Mouse (Mus musculus) right cerebral cortex, postnatal 36 days (tissue): ENCODE measurements around the gene Tmc8.
"Not testable (repeated sequence)": the region's sequence is repeated elsewhere in the genome, so short reads cannot be mapped to it uniquely, and the experiment has no call there.

Experiments used
- DNase-seq, 2 experiments: peaks; one replicate each; pipeline ENCODE4 v3.0.0; 2022; ENCODE audit warnings: low spot score in 2 of 2, mixed read lengths in 1 of 2

The Tmc8 gene

DNA sequence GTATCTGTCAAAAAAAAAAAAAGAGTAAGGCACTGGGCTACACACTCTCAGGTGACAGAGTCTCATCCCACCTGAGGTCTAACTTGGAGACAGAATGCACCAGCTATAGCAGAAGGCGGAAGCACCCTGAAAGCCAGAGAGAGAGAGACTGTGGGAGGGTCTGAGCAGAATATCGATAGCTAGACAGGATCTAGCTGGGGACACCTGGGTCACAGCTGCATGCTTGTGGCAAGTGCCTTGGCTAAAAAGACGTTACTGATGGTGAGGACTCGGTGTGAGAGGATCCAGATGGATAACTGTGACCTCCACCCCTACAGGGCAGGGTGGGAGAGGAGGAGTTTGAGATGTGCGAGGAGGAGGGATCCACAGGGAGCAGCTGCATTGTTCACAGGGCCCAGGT lies 15.1 kb downstream of the Tmc8 start:
- no peak for DNase-seq

DNA sequence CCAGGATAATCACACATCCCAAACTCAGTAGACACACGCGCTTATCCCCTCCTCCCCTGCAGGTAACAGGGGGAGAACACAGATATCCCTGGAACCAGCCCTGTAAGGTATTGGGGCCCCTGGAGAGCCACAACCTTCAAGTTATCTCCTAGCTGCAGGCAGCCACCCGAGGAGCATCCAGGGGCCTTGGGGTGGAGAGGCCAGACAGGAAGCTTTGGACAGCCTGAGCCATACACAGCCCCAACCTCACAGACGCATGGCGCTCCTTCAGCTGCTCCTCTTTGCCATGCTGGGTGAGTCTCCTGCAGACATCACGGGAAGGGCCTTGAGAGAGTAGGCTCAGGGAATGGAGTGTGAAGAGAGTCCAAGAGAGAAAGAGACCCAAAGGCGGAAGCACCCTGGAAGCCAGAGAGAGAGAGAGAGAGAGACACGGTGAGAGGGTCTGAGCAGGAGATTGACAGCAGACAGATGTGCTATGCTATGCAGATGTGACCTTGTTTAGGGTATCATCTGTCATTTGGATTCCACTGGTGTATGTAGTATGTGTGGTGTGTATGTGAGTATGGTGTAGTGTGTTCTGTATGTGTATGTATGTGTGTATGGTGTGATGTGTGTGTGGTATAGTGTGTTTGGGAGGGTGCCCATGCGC lies 15.8 kb downstream of the Tmc8 start, which contains the start of gene 6030468B19Rik:
6030468B19Rik (plus strand) TSS at position 150 of the 649 bp plus-strand sequence.
- no peak for DNase-seq

DNA sequence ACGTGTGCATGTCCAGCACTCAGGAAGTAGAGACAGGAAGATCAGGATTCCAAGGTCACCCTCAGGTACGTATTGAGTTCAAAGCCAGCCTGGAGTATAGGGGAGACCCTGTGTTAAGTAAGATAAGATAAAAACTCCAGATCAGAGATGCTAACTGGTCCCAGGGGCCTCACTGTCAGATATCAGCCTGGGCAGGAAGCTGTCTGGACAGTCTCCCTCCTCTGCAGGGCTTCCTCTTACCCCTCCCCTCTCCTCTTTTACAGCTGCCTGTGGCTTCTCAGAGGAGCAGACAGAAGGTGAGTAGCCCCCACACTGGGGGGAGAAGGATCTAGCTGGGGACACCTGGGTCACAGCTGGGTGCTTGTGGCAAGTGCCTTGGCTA lies 16.3 kb downstream of the Tmc8 start:
- DNase-seq: no peak

DNA sequence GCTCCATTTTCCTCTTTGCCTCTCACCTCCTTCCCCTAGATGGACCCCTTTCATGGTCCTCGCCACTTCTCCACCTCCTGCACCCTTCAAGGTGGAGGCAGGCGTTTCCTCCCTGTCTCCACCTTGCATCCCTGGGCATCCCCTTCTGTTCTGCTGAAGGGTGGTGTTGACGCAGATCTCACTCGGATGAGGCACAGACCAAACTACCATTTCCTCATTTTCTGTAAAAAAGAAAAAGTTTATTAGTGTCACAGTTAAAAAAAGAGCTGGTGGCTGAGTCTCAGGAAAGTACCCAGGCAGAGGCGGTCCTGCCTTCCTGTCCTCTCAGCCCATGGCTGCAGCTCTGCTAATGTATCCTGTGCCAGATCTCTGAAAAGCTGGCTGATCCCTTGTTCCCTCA lies 17.3 kb downstream of the Tmc8 start:
- no peak for DNase-seq

DNA sequence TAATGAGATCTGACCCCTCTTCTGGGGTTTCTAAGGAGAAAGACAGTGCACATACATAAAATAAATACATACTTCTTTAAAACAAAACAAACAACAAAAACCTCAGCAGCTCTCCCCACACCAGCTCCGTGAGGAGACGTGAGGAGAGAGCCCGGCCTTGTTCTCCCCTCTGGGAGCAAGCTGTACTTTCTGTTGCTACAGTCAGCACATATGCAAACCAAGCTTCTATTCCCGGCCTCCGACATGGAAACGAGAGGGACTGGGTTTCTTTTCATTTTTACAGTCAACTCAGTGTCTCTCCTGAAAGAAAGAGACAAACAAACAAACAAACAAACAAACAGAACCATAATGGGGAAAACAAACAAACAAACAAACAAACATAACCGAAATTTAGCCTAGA lies 18.2 kb downstream of the Tmc8 start:
- DNase-seq: no peak

DNA sequence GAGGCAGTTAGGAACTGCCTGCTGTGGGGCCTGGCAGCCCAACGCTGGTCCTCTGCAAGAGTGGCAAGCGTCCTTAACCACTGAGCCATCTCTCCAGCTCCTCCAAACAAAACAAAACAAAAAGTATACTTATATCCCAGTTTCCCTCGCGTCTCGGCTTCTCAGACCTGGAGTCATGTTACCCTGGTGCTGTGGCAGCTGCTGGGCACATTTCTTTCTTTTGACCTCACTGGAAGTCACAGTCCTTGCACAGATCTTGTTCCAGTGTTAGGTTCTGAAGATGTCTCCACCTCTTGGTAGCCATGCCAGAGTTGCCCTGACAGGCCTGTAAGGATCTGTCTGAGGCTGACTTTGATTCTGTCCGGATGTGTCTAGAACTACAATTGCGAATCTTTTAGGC lies 19.8 kb downstream of the Tmc8 start:
- DNase-seq: no peak

DNA sequence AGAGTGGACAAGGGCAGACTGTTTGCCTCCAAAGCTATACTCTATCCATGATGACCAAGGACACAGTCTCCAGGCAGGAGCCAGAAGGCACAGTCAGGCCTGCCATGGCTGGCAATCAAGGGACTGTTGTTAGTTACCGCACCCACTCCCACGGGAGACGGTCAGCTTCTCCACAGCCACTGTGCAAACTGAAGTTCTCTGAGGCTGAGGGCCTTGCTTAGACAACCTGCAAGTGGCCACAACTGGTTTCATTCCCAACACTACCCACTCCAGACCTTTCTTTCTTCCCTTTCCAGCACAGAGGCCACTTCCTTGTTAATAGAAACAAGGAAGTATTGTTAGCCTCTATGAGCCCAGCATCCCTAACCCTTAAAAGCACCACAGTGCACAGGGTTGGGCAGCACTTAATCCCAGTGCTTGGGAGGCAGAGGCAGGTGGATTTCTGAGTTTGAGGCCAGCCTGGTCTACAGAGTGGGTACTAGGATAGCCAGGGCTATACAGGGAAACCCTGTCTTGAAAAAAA lies 21.4 kb downstream of the Tmc8 start:
- DNase-seq: no peak

DNA sequence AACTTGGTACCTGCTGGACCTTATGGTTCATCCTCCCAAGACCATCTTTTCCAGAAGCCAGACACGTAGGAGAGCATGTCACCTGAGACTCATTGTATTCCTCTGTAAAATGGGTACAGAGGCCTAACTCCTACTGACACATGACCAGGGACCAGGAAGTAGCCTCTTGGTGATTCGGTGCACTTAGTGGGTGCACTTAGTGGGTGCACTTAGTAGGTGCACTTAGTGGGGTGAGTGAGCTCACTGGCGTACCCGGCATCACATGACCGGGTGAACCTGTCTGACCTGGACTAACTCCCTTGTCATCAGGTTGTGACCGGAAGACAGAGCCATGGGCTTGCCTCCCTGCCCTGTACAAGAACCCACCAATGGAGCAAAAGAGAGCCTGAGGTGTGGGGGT lies 24.9 kb downstream of the Tmc8 start:
- DNase-seq: no peak

DNA sequence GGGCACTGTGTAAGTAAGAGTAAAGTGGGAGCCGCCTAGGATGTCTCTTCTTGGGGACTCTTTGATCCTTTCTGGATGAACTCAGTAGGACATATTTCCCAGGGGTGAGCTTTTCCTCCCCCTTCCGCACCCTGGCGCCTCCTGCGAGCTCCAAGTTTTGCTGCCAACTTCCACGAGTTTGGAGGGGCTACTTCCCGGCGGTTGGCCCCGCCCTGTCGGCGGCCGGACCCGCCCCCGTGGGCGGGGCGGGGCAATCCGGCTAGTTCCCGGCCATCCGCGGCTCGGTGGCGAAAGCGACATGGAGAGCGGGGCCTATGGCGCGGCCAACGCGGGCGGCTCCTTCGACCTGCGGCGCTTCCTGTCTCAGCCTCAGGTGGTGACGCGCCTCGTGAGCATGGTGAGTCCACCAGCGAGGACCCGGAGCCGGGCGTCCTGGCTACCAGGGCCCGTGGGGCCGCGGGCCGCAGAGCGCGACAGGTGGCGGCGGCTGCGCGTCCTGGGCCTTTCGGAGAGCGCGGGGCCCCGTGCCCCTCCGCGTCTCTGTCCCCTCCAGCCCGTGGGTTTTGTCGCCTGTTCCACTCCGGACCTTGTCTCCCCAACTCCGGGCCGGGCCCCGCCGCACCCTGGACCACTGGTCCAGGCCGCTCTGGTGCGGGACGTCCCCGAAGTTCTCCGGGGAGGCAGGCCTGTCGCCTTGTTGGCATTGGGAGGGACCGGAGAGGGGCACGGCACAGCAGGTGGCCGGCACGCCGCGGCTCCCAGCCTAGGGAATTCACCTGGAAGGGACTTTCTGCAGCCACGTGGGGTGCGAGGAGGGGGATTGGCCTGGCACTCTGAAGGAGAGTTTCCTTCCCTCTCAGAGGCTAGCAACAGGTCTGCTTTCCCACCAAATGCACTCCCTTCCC lies 27.8 kb downstream of the Tmc8 start, which contains the start of the genes Gm20708 and Syngr2:
Gm20708 (plus strand) TSS at position 262 of the 905 bp plus-strand sequence.
Syngr2 (plus strand) TSS at position 262 of the 905 bp plus-strand sequence.
- no peak for DNase-seq

DNA sequence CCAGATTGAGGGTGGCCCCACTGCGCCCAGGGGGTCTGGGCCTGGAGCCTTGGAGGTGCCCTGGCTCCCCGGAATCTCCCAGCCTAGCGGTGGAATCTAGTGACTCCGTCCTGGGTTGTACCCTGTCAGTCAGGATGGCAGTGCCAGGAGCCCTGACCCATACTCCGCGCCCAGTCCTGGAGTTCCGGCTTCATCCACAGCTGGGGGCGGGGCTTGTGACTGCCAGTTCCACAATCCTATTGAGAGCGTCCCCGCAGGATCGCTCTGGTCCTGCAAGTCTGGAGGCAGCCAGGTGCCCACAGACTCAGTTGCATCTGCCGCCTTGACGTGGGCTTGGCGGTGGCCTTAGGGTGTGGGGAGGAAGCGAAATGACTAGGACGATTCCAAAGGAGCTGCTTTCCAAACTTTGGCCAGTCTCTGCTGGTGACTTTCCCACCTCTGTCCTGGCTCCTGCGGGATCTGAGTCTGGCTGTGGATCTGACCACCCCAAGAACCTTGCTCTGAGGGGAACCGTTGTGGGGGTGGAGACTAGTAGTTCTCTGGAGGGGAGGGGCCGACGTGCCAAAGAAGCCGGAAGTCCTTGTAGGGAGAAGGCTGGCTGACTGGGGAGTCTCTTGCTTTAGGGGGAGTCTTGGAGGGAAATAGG lies 28.6 kb downstream of the Tmc8 start:
- DNase-seq: peak; percentile 50 to 55

DNA sequence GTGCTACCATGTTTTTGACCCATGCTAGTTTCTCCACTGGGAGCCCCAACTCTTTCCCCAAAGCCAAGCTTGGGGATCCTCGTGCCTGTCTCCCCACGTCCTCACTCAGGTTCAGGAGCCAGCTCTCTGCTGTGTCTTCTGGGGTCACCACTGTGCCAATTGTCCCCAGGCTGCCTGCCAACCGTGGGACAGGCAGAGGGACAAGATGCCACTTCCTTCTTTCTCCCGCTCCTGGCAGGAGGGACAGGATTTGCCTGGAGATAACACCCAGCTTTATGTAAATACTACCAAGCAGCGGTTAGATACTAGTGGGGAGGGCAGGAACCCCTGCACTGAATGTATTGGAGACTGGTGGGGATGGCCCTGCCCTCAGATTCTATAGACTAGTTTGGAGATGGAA lies 32.0 kb downstream of the Tmc8 start:
- no peak for DNase-seq

DNA sequence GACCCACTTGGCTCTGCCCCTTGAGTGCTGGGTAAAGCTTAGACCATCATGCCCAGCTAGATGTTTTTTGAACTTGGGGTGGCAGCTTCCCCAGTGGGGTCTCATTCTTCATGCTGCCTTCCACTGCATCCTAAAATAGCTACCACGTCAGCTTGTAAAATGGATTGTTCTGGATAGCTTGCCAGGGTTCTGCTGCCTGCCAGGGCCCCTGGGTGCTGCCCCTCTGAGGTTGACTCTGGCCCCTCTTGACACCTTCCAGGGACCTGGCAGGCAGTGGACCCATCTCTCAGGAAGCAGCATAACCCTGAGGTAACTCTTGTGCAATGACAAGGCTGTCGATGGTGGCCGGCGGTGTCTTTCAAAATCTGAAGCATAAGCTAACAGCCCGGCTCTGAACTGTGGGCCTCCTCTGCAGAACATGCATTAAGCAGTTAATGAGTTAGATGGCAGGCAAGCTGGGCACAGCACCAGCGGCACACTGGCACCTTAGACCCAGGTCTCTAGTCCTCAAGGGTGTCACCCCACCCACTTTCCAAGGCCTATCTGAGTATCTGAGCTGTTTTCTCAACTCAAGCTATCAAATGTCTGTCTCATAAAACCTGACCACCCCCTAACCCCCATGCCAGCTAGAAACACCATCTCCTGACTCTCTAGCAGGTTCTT lies 33.0 kb downstream of the Tmc8 start:
- no peak for DNase-seq

DNA sequence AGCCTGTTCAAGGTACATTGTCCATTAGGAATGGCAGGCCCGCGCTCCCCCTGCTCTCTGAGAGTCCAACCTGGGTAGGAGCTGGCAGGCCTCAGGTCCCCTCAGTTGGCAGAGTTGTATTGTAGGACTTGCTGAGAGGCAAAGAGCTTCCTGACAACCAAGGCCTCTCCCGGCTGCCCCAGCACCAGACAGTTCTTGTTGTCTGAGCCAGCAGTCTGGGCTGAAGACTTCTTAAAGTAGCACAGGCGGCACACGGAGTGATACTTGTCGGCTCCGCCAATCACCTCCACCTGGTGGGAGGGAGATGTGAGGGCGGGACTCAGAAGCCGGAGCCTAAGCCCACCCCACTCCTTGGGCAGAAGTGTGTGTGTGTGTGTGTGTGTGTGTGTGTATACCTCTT lies 34.0 kb downstream of the Tmc8 start:
- DNase-seq: not testable (repeated sequence)

DNA sequence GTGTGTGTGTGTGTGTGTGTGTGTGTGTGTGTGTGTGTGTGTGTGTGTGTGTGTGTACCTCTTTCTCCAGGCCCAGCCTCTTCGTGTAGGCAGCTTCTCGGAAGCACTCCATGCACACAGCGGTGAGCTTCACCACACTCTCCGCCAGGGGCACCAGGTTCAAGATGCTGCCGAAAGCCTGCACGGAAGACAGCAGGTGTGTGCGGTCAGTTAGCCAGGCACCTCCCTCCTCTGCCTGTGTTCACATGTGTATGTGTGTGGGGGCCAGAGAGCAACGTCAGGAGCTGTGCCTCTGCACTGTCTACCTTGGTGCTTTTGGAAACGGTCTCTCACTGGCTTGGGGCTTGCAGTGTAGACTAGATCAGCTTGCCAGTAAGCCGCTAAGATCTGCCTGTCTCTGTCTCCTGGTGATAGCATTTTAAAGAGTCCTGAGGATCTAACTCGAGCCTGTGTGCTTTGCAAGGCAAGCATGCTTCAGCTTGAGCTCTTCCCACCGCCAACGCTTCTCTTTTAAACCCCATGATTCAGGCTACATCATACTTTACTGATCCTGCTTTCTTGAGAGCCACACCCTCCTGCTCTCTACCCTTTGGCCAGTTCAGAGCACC lies 34.6 kb downstream of the Tmc8 start:
- no peak for DNase-seq

DNA sequence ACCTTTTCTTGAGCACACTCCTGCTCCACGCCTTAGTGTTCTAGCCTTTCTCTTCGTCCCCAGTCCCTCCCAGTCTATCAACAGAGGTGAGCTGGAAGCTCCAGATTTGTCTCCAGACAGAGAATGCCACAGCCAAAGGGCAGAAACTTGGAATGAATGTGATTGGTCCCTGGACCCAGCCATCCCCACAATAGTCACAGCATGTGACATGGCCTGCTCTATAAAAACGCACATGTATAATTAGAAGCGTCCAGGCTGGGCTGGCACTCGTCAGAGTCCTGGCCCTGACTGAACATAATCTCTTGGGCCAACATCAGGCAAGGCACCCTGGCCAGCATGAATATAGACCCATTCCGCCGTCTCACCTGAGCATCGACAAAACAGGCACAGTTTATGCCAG lies 37.2 kb downstream of the Tmc8 start:
- no peak for DNase-seq

DNA sequence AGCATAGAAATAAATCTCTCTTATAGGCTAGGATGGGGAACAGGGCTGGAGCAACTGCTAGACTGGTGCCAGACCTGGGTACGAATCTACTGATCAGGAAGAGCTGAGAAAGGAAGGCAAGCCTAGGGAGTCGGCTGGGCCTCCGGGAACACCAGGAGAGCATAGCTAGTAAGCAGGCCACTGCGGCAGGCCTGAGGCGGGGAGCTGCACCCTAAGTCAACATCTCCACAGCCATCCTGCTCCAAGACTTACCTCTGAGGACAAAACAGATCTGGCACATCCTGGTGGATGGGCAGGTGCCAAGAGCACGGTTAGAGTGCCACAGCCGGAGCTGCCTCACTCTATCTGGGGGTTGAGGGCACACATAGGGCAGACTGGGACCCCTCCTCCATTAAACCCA lies 38.3 kb downstream of the Tmc8 start:
- DNase-seq: no peak

DNA sequence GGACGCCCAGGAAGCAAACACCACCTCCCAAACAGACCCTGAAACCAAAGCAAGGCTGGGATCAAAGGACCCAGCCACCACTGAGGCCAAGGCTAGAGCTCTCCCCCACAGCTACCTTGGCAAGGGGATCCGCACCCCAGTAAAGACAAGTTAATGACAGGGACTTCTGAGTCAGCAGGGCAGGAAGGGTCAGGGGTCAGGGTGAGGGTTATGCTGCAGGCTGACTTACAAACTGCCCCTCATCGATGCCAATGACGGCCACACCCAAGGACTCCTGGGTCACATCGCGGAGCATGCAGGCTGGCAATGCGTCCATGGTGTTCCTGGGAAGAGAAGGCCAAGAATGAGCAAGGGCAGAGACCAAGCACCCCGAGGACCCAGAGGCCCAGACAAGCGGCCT lies 40.0 kb downstream of the Tmc8 start:
- no peak for DNase-seq

DNA sequence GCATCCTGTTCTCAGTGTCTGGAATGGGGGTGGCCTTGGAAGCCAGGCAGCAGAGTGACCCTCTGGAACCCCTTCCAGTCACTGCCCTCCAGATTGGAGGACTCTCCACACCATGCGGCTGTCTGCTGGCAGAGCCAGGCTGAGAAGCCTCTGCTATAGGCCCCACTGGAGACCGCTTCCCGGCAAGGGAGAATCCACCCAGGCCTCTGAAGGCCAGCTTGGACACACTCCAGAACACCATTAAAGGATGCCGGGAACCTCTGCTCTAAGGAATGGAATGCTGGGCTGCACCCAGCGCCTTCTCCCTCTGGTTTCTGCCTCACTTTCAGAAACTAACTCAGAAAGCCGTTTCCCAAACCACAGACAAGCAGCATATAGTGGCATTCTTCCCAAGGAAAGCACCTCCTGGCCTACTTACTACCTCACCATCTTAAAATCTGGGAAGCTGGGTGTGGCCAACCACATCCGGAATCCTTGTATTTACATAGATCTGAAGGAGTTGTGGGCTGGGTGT lies 40.9 kb downstream of the Tmc8 start:
- DNase-seq: no peak

DNA sequence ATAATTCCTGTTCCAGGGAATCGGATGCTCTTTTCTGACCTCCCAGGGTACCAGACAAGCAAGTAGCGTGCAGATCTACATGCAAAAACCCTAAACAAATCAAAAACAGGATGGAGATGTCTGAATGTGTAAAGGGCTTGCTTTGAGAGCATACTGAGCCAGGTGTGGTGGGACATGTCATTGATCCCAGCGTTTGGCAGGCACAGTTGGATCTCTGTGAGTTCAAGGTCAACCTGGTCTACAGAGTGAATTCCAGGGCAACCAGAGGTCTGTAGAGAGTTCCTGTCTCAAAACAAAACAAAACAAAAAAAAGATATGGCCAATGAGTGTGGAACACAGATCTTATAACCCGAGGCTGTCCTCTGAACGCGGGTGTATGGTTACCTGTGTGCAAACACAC lies 41.5 kb downstream of the Tmc8 start:
- no peak for DNase-seq

DNA sequence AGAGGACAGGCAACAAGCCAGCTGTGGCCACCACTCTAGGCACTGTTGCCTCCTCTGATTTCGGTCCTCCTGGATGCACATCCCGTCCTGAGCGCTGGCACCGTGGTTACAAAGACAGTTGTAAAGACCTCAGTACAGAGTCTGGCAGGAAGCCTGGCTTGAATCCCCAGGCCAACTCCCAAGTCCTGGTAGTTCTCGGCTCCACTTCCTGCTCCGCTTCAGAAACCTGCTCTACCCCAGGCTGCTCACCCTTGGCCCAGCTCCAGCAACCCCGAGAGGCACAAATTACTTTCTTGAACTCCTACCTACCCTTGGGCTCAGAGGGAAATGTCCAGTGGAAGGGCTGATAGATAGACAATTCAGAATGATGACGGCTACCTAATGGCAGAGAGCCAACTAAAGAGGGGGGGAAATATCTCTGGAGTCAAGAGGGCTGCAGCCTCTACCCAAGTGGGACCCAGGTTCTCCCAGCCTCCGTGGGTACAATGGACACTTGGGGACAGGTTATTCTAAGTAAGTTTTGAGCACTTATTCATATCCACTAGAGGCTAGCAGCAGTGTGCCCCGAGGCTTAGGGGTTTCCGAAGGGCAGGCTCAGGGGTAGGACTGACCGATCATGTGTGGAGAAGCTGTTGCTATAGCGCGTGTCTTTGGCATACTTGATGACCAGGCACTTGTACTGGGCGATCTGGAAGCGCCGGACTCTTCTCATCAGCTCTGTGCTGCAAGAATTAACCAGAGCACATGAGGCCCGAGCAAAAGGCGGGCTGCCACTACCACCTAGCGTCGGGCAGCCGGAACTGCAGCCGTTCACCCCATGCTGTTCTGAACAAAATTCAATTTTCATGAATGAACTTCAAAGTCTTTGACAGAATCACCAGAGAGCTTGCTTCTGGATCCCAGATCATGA lies 42.4 kb downstream of the Tmc8 start:
- DNase-seq: peak; percentile 59 to 71
